Mouse (Mus musculus) left cerebral cortex, adult 8-10 months (tissue): ENCODE data around the gene Srsf2. TPM values are rescaled to one million over a fixed set of nuclear protein-coding genes. Genes with fewer than 3 reads are reported as not detected.

Experiments used
- DNase-seq, 2 experiments: peaks; one replicate each; pipeline ENCODE4 v3.0.0; 2022; ENCODE audit warnings: low spot score in 2 of 2
- total RNA-seq, 4 experiments: library from RNA; stranded (reverse); gene quantifications; 2 replicates each; pipeline ENCODE4 v1.2.4; 2022

The Srsf2 gene
- total RNA-seq, 4 experiments from 2014 or later: 141 to 164 (median 155) TPM

DNA sequence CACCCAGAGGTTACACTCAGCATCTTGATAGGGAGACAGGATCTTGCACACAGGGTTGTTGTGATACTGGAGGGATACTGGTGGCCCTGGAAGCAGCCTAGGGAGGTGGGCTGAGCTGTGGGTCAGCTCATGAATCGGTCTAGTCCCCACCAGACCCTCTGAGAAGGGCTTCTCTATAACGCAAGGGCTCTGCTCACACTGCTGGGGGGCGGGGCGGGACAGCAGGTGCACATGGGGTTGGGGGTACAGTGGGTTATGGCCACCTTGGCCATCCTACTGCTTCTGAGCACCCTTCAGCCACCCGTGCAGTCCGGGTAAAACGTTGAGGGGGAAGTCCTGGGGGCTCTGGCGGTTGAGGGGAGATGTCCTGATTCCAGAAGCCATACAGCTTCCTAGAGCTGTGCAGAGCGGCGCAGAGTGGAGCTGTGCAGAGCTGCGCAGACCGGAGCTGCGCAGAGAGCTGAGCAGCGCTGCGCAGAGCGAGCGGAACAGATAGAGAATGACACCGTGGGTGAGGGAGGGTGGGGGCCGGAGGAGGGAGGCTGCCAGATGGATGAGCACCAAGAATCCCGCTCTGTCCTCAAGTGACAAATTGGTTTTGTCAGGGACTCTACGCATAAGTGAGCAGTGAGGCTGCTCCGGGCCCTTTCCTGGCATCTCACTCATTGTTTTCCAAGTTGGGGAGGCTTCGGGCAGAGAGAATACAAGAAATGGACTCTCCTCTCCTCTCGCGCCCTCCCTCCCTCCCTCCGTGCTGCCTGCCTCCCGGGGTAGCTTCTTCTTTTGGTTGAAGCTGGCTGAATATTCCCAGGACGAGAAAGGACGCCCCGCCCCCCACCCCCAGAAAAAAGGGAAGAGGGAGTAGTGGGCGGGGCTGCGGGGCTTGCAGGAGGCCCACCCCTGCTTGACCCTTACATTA is 41.7 kb downstream of the Srsf2 start:
- peak; percentile 42 to 74 for DNase-seq

- no peak for DNase-seq
Observed at GRCm38 (mm10) chr11:116810528-116810927, 42.4 kb downstream of the Srsf2 start.

GRCm38 (mm10) chr11:116809520-116809919 is 43.4 kb downstream of the Srsf2 start:
- DNase-seq: no peak

GRCm38 (mm10) chr11:116808811-116809395 is 44.0 kb downstream of the Srsf2 start:
- DNase-seq: no peak

GRCm38 (mm10) chr11:116807938-116808606 is 44.8 kb downstream of the Srsf2 start:
- peak; percentile 56 to 77 for DNase-seq

GRCm38 (mm10) chr11:116807526-116807925 is 45.4 kb downstream of the Srsf2 start:
- no peak for DNase-seq

- DNase-seq: no peak
Observed at GRCm38 (mm10) chr11:116807116-116807515, 45.8 kb downstream of the Srsf2 start.

GRCm38 (mm10) chr11:116806136-116807071 is 46.5 kb downstream of the Srsf2 start:
- DNase-seq: no peak

GRCm38 (mm10) chr11:116802709-116803108 is 50.2 kb downstream of the Srsf2 start:
- no peak for DNase-seq

DNA sequence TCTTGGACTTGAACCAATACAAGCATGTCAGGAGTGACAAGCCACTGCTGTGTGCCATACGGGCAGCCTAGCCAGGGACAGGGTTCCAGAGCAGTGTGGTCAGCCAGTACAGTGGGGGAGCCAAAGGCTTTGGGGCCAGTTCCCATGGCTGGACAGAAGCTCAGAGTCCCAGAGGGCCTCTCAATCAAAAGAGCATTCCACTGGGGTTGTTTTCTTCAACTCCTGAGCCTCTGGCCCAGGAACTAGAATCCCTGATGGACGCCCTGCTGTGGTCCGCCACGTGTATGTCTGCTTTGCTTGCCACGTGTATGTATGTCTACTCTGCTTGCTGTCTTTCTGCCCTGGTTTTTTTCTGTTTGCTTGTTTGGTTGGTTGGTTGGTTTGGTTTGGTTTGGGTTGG is 51.8 kb downstream of the Srsf2 start:
- DNase-seq: no peak

Other genes with a start within 250 kb of the Srsf2 start
- gene Rhbdf2, start 226.1 kb downstream of the Srsf2 start, total RNA-seq: 1 to 10 TPM; 1.1 to 1.6 (median 1.3) TPM
- gene Prcd, start 199.6 kb downstream of the Srsf2 start, total RNA-seq: 1 to 10 TPM; 5.0 to 7.0 (median 5.5) TPM
- 10 to 100 TPM; 55.8 to 62.7 (median 58.2) TPM for gene Cygb, start 198.8 kb downstream of the Srsf2 start, total RNA-seq
- not detected for gene St6galnac1, start 77.6 kb downstream of the Srsf2 start, total RNA-seq
- gene Mxra7, start 25.0 kb downstream of the Srsf2 start, total RNA-seq: 10 to 100 TPM; 20.0 to 23.0 (median 22.2) TPM
- 10 to 100 TPM; 20.2 to 24.3 (median 22.2) TPM for gene Mettl23, start 9.8 kb downstream of the Srsf2 start, total RNA-seq
- gene Jmjd6, start 9.6 kb downstream of the Srsf2 start, total RNA-seq: 10 to 100 TPM; 26.6 to 30.4 (median 28.8) TPM
- 10 to 100 TPM; 40.9 to 46.2 (median 43.0) TPM for gene Mfsd11, start 654 bp downstream of the Srsf2 start, total RNA-seq
- 10 to 100 TPM; 70.0 to 82.4 (median 74.9) TPM for gene Mgat5b, start 65.8 kb upstream of the Srsf2 start, total RNA-seq